Mouse (Mus musculus) liver, embryonic 14.5 days (tissue): ENCODE measurements around the gene Atpif1. TPM values are rescaled to one million over a fixed set of nuclear protein-coding genes. Genes with fewer than 3 reads are reported as not detected.

Experiments used
- ATAC-seq: fragments of 200-750 bp; cut with Nextera tagmentation; 2 replicates; pipeline ENCODE4 v1.8.0; 2017; ENCODE audit warnings: moderate number of reproducible peaks, mild to moderate bottlenecking, moderate library complexity; ENCODE audit not compliant: insufficient read depth
- DNase-seq, 3 experiments: peaks; one replicate each; pipeline ENCODE4 v3.0.0-alpha.2; 2012 to 2013; ENCODE audit warnings: low read depth in 3 of 3, low spot score in 3 of 3
- H3K27ac ChIP-seq: fragments of 300-500 bp; sonication (generic); 2 replicates; pipeline ENCODE4 v1.5.1; 2014; ENCODE audit warnings: moderate library complexity, mild to moderate bottlenecking, control low read depth, inconsistent platforms
- H3K27me3 ChIP-seq: fragments of 300-500 bp; sonication (generic); 2 replicates; pipeline ENCODE4 v1.6.1; 2014; ENCODE audit warnings: mild to moderate bottlenecking, low read length, moderate library complexity; ENCODE audit not compliant: control insufficient read depth, insufficient read depth
- H3K36me3 ChIP-seq: fragments of 300-500 bp; sonication (generic); replicated peaks from 2 replicates; pipeline ENCODE4 v1.6.1; 2014; ENCODE audit warnings: low read depth; ENCODE audit not compliant: control insufficient read depth, insufficient read depth
- H3K4me1 ChIP-seq, 2 experiments: fragments of 200-500 bp in 1 of 2; fragments of 300-500 bp in 1 of 2; sonication (generic) in 1 of 2; replicated peaks; 2 replicates each; pipeline ENCODE4 v1.6.1; 2012 to 2014; ENCODE audit warnings: antibody characterized with exemption in 1 of 2, inconsistent platforms in 1 of 2, low read length in 1 of 2; ENCODE audit not compliant: control insufficient read depth in 2 of 2, insufficient read depth in 2 of 2
- H3K4me2 ChIP-seq: fragments of 300-500 bp; sonication (generic); 2 replicates; pipeline ENCODE4 v1.6.1; 2014; ENCODE audit warnings: low read depth, mild to moderate bottlenecking, control low read depth, moderate library complexity
- H3K4me3 ChIP-seq, 2 experiments: fragments of 200-500 bp in 1 of 2; fragments of 300-500 bp in 1 of 2; sonication (generic) in 1 of 2; 2 replicates each; pipeline ENCODE4 v1.5.1; 2012 to 2014; ENCODE audit warnings: low read depth in 2 of 2, low read length in 2 of 2, mild to moderate bottlenecking in 2 of 2, control low read depth in 1 of 2, inconsistent platforms in 1 of 2, moderate library complexity in 1 of 2; ENCODE audit not compliant: insufficient read depth in 1 of 2
- H3K9ac ChIP-seq: fragments of 300-500 bp; sonication (generic); replicated peaks from 2 replicates; pipeline ENCODE4 v1.6.1; 2014; ENCODE audit warnings: mild to moderate bottlenecking, control low read depth, moderate library complexity
- H3K9me3 ChIP-seq: fragments of 300-500 bp; sonication (generic); 2 replicates; pipeline ENCODE4 v1.6.1; 2016; ENCODE audit warnings: low read length, mixed read lengths; ENCODE audit not compliant: control insufficient read depth
- CTCF ChIP-seq: IDR thresholded peaks from 2 replicates; pipeline ENCODE4 v1.5.1; 2016; ENCODE audit warnings: antibody characterized with exemption, low read depth, control low read depth
- EP300 ChIP-seq: IDR thresholded peaks from 2 replicates; pipeline ENCODE4 v1.6.1; 2016; ENCODE audit warnings: antibody characterized with exemption, low read depth
- WGBS: fragments of 180-500 bp; shearing (Covaris S2); extraction: QIAGEN DNeasy Blood & Tissue Kit; methylation state at CpG from one replicate; pipeline ENCODE4 v1.1.7; 2014; ENCODE audit not compliant: insufficient replicate concordance; 5-methylcytosine and 5-hydroxymethylcytosine counted together
- polyA plus RNA-seq, 2 experiments: library from polyadenylated mRNA; depleted of rRNA in 1 of 2; stranded (reverse) in 1 of 2; unstranded in 1 of 2; fragments of >200 nt; fragmentation: Nextera tagmentation in 1 of 2; extraction: Ambion mirVana in 1 of 2; gene quantifications; 2 replicates each; pipeline versions ENCODE4 v1.2.1 to v1.2.3; 2012 to 2014

The Atpif1 gene
- polyA plus RNA-seq (2012; rRNA removed) (544 and 902 TPM in 2 replicates), polyA plus RNA-seq (2014; fragmentation: Nextera tagmentation; extraction: Ambion mirVana) (1,811 and 1,820 TPM in 2 replicates)

GRCm38 (mm10) chr4:132532981-132533916 is at the start of gene Atpif1:
Gene Atpif1 (minus strand): TSS chr4:132533659.
- peak; percentile 71 for ATAC-seq

GRCm38 (mm10) chr4:132574809-132575347 is 41.4 kb upstream of the Atpif1 start:
- Histone ChIP-seq H3K4me2 (no peak overlapping the region), H3K27ac (no peak overlapping the region), H3K4me3 (no peak overlapping the region), H3K36me3 (no peaks in the 10 kb centered on the region), H3K4me1 (0 out of 4 replicates have a peak, but pooled peaks cover 0 to 4% of the 10 kb centered on the region in 2 experiments), H3K9ac (no peak overlapping the region), H3K9me3 (no peaks in the 10 kb centered on the region), H3K27me3 (no peaks in the 10 kb centered on the region)
- 56% methylated on average over 1 of the region's 1 CpGs for WGBS
- no peak for ATAC-seq
- TF ChIP-seq CTCF = no peak
- TF ChIP-seq EP300 = no peak
- no peak for DNase-seq

More at GRCm38 (mm10) chr4:132532981-132533916, at the start of gene Atpif1:
- peak; percentile 95 to 97 (median 97) for DNase-seq
- no peaks in the 10 kb centered on the region for H3K27me3 ChIP-seq
- peak within 1 kb of the TSS; percentile 97 for H3K27ac ChIP-seq
- no peaks in the 10 kb centered on the region for H3K9me3 ChIP-seq
- under 1% methylated on average over 63 of the region's 63 CpGs for WGBS
- H3K4me3 ChIP-seq = peak within 1 kb of the TSS; percentile 83 to 98
- H3K4me2 ChIP-seq = peak within 1 kb of the TSS; percentile 91
- H3K9ac ChIP-seq = peak within 1 kb of the TSS; percentile 97
- TF ChIP-seq CTCF (0 out of 2 replicates have a peak, but pooled peaks have one; percentile 4), EP300 (peak; percentile 52)
- H3K36me3 ChIP-seq = peaks cover 37% of the 10 kb centered on the region
- peaks cover 45 to 49% of the 10 kb centered on the region in 2 experiments for H3K4me1 ChIP-seq

GRCm38 (mm10) chr4:132573327-132573726 is 39.9 kb upstream of the Atpif1 start:
- no peak overlapping the region for H3K9ac ChIP-seq
- no peak overlapping the region for H3K27ac ChIP-seq
- H3K36me3 ChIP-seq = no peaks in the 10 kb centered on the region
- H3K9me3 ChIP-seq = no peaks in the 10 kb centered on the region
- WGBS = 27% methylated on average over 11 of the region's 11 CpGs
- H3K27me3 ChIP-seq = no peaks in the 10 kb centered on the region
- DNase-seq (no peak), ATAC-seq (peak; percentile 23; the same call in 1 of the 2 replicates)
- H3K4me3 ChIP-seq = no peak overlapping the region
- TF ChIP-seq EP300 (no peak), CTCF (no peak)
- 0 out of 4 replicates have a peak, but pooled peaks cover 0 to 4% of the 10 kb centered on the region in 2 experiments for H3K4me1 ChIP-seq
- H3K4me2 ChIP-seq = no peak overlapping the region

- TF ChIP-seq EP300 (no peak), CTCF (no peak)
- Histone ChIP-seq H3K9ac (no peak overlapping the region), H3K4me2 (no peak overlapping the region), H3K9me3 (no peaks in the 10 kb centered on the region), H3K4me3 (no peak overlapping the region), H3K4me1 (peaks cover 0 to 7% of the 10 kb centered on the region in 2 experiments; a peak in 1 of 4 replicates), H3K36me3 (no peaks in the 10 kb centered on the region), H3K27ac (no peak overlapping the region), H3K27me3 (no peaks in the 10 kb centered on the region)
- ATAC-seq = no peak
- 73% methylated on average over 9 of the region's 9 CpGs for WGBS
- no peak for DNase-seq
These were observed 37.7 kb upstream of the Atpif1 start for GRCm38 (mm10) chr4:132571190-132571589.

GRCm38 (mm10) chr4:132569115-132569514 is 35.7 kb upstream of the Atpif1 start:
- Histone ChIP-seq H3K4me1 (peaks cover 0 to 8% of the 10 kb centered on the region in 2 experiments; a peak in 1 of 4 replicates), H3K36me3 (no peaks in the 10 kb centered on the region), H3K27ac (no peak overlapping the region), H3K9me3 (no peaks in the 10 kb centered on the region), H3K9ac (no peak overlapping the region), H3K27me3 (no peaks in the 10 kb centered on the region), H3K4me3 (no peak overlapping the region), H3K4me2 (no peak overlapping the region)
- no peak for TF ChIP-seq EP300
- peak; percentile 74 for TF ChIP-seq CTCF
- ATAC-seq (no peak), DNase-seq (no peak)
- WGBS = 90% methylated on average over 5 of the region's 5 CpGs
